Mouse (Mus musculus): ENCODE results near the gene Zfp955a. TPM values are rescaled to one million over a fixed set of nuclear protein-coding genes. Genes with fewer than 3 reads are reported as not detected.
A peak's percentile ranks its signal among the peaks of the same experiment; 100 is the strongest.
"Not testable (repeated sequence)": the region's sequence is repeated elsewhere in the genome, so short reads cannot be mapped to it uniquely, and the experiment has no call there.

Zfp955a gene
- polyA plus RNA-seq (2016; fragmentation: Nextera tagmentation; extraction: Ambion mirVana) = 20.4 and 21.0 TPM in 2 replicates

- peak; percentile 100 for ATAC-seq (ENCODE audit: low FRiP score)
- H3K27me3 ChIP-seq; H3K9ac ChIP-seq; H3K36me3 ChIP-seq (replicated peaks); H3K9me3 ChIP-seq; H3K27ac ChIP-seq; H3K4me1 ChIP-seq: not testable (repeated sequence)
- 0 out of 2 replicates have a peak within 1 kb of the TSS, but pooled peaks have one; percentile 25 for H3K4me2 ChIP-seq
- WGBS = 28% methylated on average over 1 of the region's 34 CpGs
- H3K4me3 ChIP-seq (replicated peaks) = 0 out of 2 replicates have a peak within 1 kb of the TSS, but pooled peaks have one; percentile 4
Observed at GRCm38 (mm10) chr17:33254530-33255318, at the start of gene Zfp955a. Zfp955a (minus strand) TSS chr17:33255145.

- ATAC-seq (ENCODE audit: low FRiP score) = peak; percentile 68; the same call in 1 of the 2 replicates
- H3K36me3 ChIP-seq (replicated peaks) = not testable (repeated sequence)
Observed at GRCm38 (mm10) chr17:33289876-33290149, 34.9 kb upstream of the Zfp955a start.

GRCm38 (mm10) chr17:33289039-33289875, 34.3 kb upstream of the Zfp955a start, which contains the start of gene Zfp955b:
Zfp955b (plus strand) TSS chr17:33289544.
- H3K9ac ChIP-seq; H3K27me3 ChIP-seq; H3K36me3 ChIP-seq (replicated peaks); H3K4me1 ChIP-seq; H3K9me3 ChIP-seq; H3K27ac ChIP-seq; H3K4me3 ChIP-seq (replicated peaks): not testable (repeated sequence)
- WGBS = no CpG with 5 or more reads among the region's 25 CpGs
- H3K4me2 ChIP-seq = peak within 1 kb of the TSS; percentile 30; the same call in 1 of the 2 replicates
- peak; percentile 99 for ATAC-seq (ENCODE audit: low FRiP score)

More at GRCm38 (mm10) chr17:33289876-33290149, 34.9 kb upstream of the Zfp955a start:
- H3K4me2 ChIP-seq; H3K4me1 ChIP-seq; H3K27ac ChIP-seq; H3K9ac ChIP-seq; H3K9me3 ChIP-seq; H3K27me3 ChIP-seq; H3K4me3 ChIP-seq (replicated peaks): not testable (repeated sequence)
- no CpG with 5 or more reads among the region's 9 CpGs for WGBS

GRCm38 (mm10) chr17:33268907-33269306, 14.0 kb upstream of the Zfp955a start:
- Histone ChIP-seq H3K4me1 (no peaks in the 10 kb centered on the region), H3K27me3 (peaks cover 17% of the 10 kb centered on the region), H3K27ac (no peak overlapping the region), H3K9me3 (no peaks in the 10 kb centered on the region), H3K4me3 (replicated peaks) (no peak overlapping the region), H3K9ac (no peak overlapping the region), H3K36me3 (replicated peaks) (no peaks in the 10 kb centered on the region), H3K4me2 (no peak overlapping the region)
- no peak for ATAC-seq (ENCODE audit: low FRiP score)
- WGBS = 90% methylated on average over 9 of the region's 9 CpGs

- 85% methylated on average over 1 of the region's 1 CpGs for WGBS
- no peaks in the 10 kb centered on the region for H3K4me1 ChIP-seq
- no peak within 1 kb of the TSS for H3K9ac ChIP-seq
- no peak within 1 kb of the TSS for H3K4me2 ChIP-seq
- no peak within 1 kb of the TSS for H3K27ac ChIP-seq
- no peak within 1 kb of the TSS for H3K4me3 ChIP-seq (replicated peaks)
- no peaks in the 10 kb centered on the region for H3K36me3 ChIP-seq (replicated peaks)
- no peak for ATAC-seq (ENCODE audit: low FRiP score)
- peaks cover 17% of the 10 kb centered on the region for H3K27me3 ChIP-seq
- H3K9me3 ChIP-seq = no peaks in the 10 kb centered on the region
Observed at GRCm38 (mm10) chr17:33264376-33264775, 9.4 kb upstream of the Zfp955a start, which contains the start of gene Olfr63. Olfr63 (plus strand) TSS chr17:33264676.

- ATAC-seq (ENCODE audit: low FRiP score) = peak; percentile 28; the same call in 1 of the 2 replicates
Observed at GRCm38 (mm10) chr17:33255319-33255657, 343 bp upstream of the Zfp955a start.

GRCm38 (mm10) chr17:33236646-33237045, 18.3 kb downstream of the Zfp955a start:
- not testable (repeated sequence) for H3K4me2 ChIP-seq; H3K4me1 ChIP-seq; ATAC-seq (ENCODE audit: low FRiP score); H3K27me3 ChIP-seq; H3K27ac ChIP-seq; H3K4me3 ChIP-seq (replicated peaks); H3K9ac ChIP-seq
- H3K9me3 ChIP-seq = peaks cover 14% of the 10 kb centered on the region; the same call in 1 of the 2 replicates
- WGBS = 93% methylated on average over 1 of the region's 1 CpGs
- H3K36me3 ChIP-seq (replicated peaks) = peaks cover 15% of the 10 kb centered on the region

More at GRCm38 (mm10) chr17:33255319-33255657, 343 bp upstream of the Zfp955a start:
- H3K27ac ChIP-seq; H3K9ac ChIP-seq; H3K9me3 ChIP-seq; H3K4me1 ChIP-seq; H3K4me3 ChIP-seq (replicated peaks); H3K27me3 ChIP-seq; H3K4me2 ChIP-seq; H3K36me3 ChIP-seq (replicated peaks): not testable (repeated sequence)
- WGBS = no CpG with 5 or more reads among the region's 2 CpGs

- no peak for ATAC-seq (ENCODE audit: low FRiP score)
Observed at GRCm38 (mm10) chr17:33221590-33221989, 33.4 kb downstream of the Zfp955a start, which contains the start of gene Olfr1564. Olfr1564 (minus strand) TSS chr17:33221690.

GRCm38 (mm10) chr17:33191002-33191401, 63.9 kb downstream of the Zfp955a start, which contains the start of gene Olfr239:
Olfr239 (plus strand) TSS chr17:33191302.
- not testable (repeated sequence) for H3K36me3 ChIP-seq (replicated peaks); ATAC-seq (ENCODE audit: low FRiP score); H3K9me3 ChIP-seq; H3K4me2 ChIP-seq; H3K9ac ChIP-seq; H3K4me3 ChIP-seq (replicated peaks); H3K27me3 ChIP-seq; H3K27ac ChIP-seq; H3K4me1 ChIP-seq
- WGBS = no CpG with 5 or more reads among the region's 2 CpGs

More at GRCm38 (mm10) chr17:33221590-33221989, 33.4 kb downstream of the Zfp955a start, which contains the start of gene Olfr1564:
- no peak within 1 kb of the TSS for H3K27ac ChIP-seq
- no peak within 1 kb of the TSS for H3K9ac ChIP-seq
- no peaks in the 10 kb centered on the region for H3K36me3 ChIP-seq (replicated peaks)
- no peak within 1 kb of the TSS for H3K4me3 ChIP-seq (replicated peaks)
- H3K4me1 ChIP-seq = no peaks in the 10 kb centered on the region
- 83% methylated on average over 2 of the region's 2 CpGs for WGBS
- H3K4me2 ChIP-seq = no peak within 1 kb of the TSS
- H3K27me3 ChIP-seq = no peaks in the 10 kb centered on the region
- H3K9me3 ChIP-seq = peaks cover 9% of the 10 kb centered on the region

Other genes with a start within 250 kb of the Zfp955a start
- 21.7 and 23.6 TPM in 2 replicates for gene Zfp763, start 221.7 kb downstream of the Zfp955a start, polyA plus RNA-seq (2016; fragmentation: Nextera tagmentation; extraction: Ambion mirVana)
- gene 4921501E09Rik, start 187.1 kb downstream of the Zfp955a start, polyA plus RNA-seq (2016; fragmentation: Nextera tagmentation; extraction: Ambion mirVana) = not detected in 2 replicates
- gene Zfp563, start 165.8 kb downstream of the Zfp955a start, polyA plus RNA-seq (2016; fragmentation: Nextera tagmentation; extraction: Ambion mirVana) = 12.2 and 12.5 TPM in 2 replicates
- gene Morc2b, start 115.5 kb downstream of the Zfp955a start, polyA plus RNA-seq (2016; fragmentation: Nextera tagmentation; extraction: Ambion mirVana) = 0.10 TPM in 1 of 2 replicates, not detected in the other
- gene Olfr55, start 86.7 kb downstream of the Zfp955a start, polyA plus RNA-seq (2016; fragmentation: Nextera tagmentation; extraction: Ambion mirVana) = not detected in 2 replicates
- not detected in 2 replicates for gene Olfr239, start 63.8 kb downstream of the Zfp955a start, polyA plus RNA-seq (2016; fragmentation: Nextera tagmentation; extraction: Ambion mirVana)
- not detected in 2 replicates for gene Olfr1564, start 33.5 kb downstream of the Zfp955a start, polyA plus RNA-seq (2016; fragmentation: Nextera tagmentation; extraction: Ambion mirVana)
- gene Olfr63, start 9.5 kb upstream of the Zfp955a start, polyA plus RNA-seq (2016; fragmentation: Nextera tagmentation; extraction: Ambion mirVana) = 0.03 and 0.05 TPM in 2 replicates
- gene Zfp955b, start 34.4 kb upstream of the Zfp955a start, polyA plus RNA-seq (2016; fragmentation: Nextera tagmentation; extraction: Ambion mirVana) = 13.6 and 13.7 TPM in 2 replicates
- 16.0 and 18.0 TPM in 2 replicates for gene Zfp81, start 103.7 kb upstream of the Zfp955a start, polyA plus RNA-seq (2016; fragmentation: Nextera tagmentation; extraction: Ambion mirVana)
- 20.7 and 25.7 TPM in 2 replicates for gene Zfp101, start 139.5 kb upstream of the Zfp955a start, polyA plus RNA-seq (2016; fragmentation: Nextera tagmentation; extraction: Ambion mirVana)
- not detected in 2 replicates for gene Actl9, start 177.8 kb upstream of the Zfp955a start, polyA plus RNA-seq (2016; fragmentation: Nextera tagmentation; extraction: Ambion mirVana)

Data from forebrain, embryonic 12.5 days (tissue).